Mouse (Mus musculus): Measurements from ENCODE around the gene Slc22a21.

DNA sequence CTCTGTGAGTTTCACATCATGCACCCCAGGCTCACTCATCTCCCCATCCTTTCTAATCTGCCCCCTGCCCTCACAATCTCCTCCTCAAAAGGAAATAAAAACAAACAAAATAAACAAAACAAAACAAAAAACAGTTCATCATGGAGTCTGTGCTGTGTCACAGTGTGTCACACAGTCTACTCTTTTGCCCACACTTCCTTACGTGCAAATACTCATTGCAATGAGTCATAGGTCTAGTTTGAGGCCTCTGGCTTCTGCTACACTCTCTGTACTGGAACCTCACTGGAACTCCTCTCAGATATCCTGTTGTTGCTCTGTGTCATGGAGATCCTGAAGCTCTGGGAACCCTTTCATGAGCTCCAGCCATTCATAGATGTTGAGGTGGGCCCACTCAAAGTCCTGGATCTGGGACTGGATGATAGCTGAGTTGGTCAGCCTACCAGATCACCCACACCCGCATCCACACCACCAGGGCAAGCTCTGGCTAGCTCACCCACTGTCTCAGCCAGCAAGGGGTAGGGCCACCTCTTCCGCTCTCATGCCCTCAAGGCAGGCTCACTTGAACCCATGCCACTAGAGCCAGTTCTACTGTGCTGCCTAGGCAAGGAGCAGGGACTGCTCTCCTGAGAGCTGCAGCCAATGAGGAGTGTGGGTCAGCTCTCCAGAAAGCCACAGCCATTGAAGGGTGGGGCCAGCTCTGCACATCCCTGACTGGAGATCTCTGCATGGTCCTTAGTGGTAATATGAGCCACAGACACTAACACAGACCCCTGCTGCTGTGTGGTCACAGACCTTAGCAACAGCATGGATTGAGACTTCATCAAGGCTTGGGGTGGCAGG is 39.0 kb upstream of the Slc22a21 start:
- no peak for TF ChIP-seq POLR2A (IDR thresholded peaks at IDR 0.05; ENCODE audit: insufficient read depth, low read depth, low read length)
- no peak for TF ChIP-seq CTCF (IDR thresholded peaks at IDR 0.05; ENCODE audit: insufficient read depth, low read depth, low read length)

All from olfactory bulb, adult 2 months (tissue).